Mouse (Mus musculus): ENCODE results near the gene Iqgap3.

The Iqgap3 gene

GRCm38 (mm10) chr3:88150999-88151364 is 69.2 kb downstream of the Iqgap3 start:
- no peak for DNase-seq

- no peak for DNase-seq
Observed at GRCm38 (mm10) chr3:88152056-88152455, 70.3 kb downstream of the Iqgap3 start.

DNA sequence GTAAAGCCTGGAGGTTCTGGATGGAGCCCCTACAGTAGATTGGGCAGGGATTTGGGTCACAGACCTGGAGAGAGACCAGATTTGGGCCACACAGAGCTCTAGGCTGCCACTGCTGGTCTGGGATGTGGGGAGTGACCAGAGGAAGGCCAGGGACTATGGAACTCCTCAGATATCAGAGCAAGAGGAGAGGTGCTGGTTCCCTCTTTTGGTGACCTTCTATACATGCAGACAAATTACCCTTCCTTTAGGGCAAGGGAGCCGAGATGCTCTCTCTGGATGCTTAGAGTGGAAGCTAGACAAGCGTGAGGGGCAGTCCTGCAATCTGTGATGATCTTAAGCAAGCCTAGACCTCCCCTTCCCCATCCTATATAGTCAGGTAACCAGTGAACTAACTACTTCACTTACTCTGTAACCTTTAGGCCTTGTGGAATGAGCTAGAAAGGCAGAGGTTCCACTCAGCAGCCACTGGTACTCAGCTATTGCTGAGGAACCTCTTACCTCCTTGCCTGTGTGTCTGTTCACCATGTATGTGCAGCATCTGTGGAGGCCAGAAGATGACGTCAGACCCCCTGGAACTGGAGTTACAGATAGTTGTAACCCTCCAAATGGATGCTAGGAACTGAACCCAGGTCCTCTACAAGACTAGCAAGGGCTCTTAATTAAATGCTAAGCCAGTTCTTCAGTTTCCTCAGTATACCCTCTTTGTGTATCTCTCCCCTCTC is 71.7 kb downstream of the Iqgap3 start:
- DNase-seq, result no peak

DNA sequence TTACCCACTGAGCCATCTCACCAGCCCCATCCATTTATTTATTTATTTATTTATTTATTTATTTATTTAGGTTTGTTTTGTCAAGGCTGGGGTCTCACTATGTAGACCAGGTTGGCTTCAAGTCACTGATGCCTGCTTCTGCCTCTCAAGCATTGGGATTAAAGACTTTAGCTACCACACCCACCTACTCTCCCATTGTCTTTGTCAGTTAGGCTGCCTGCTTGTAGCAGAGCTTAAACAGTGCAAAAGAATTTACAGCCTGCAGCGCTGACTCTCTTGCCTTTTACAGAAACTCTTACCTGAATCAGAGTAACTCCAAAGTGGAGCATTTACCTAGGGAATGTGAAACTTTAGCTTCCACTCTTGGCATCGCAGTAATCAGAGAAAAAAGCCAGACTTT is 72.5 kb downstream of the Iqgap3 start:
- no peak for DNase-seq

DNA sequence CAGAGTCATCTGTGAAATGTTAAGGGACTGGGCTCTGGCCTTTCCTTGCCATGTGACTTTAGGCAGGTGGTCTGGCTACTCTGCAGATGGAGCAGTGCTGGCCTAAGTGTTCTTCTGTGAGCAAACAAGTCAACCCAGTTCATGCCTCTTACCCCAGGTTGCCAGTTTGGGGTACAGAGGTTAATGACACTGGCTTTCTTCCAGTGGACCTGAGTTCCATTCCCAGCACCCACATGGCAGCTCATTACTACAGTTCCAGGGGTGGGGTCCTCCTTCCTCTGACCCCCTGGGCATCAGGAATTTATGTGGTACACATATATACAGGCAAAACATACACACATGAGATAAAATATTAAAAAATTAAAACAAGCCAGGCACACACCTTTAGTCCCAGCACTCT is 75.0 kb downstream of the Iqgap3 start:
- DNase-seq, result no peak

- peak; percentile 72 for DNase-seq
Observed at GRCm38 (mm10) chr3:88157771-88158597, 76.2 kb downstream of the Iqgap3 start.

DNA sequence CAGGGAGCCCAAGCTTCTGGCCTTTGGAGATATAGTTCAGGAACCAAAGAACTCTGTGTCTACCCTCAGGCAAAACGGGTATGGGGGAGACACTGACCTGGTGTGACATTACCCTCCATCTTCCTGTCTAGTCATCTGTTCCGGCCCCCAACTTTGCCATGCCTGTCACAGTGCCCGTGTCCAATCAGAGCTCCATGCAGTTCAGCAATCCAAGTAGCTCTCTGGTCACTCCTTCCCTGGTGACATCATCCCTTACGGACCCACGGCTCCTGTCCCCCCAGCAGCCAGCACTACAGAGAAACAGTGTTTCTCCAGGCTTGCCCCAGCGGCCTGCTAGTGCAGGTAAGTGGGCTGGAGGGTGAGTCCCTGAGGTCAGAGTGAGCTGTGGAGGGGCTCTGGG is 77.2 kb downstream of the Iqgap3 start:
- DNase-seq, result no peak

GRCm38 (mm10) chr3:88160856-88161255 is 79.1 kb downstream of the Iqgap3 start:
- no peak for DNase-seq

GRCm38 (mm10) chr3:88162259-88162658 is 80.5 kb downstream of the Iqgap3 start:
- no peak for DNase-seq

- DNase-seq, result no peak
Observed at GRCm38 (mm10) chr3:88162811-88163210, 81.0 kb downstream of the Iqgap3 start.

DNA sequence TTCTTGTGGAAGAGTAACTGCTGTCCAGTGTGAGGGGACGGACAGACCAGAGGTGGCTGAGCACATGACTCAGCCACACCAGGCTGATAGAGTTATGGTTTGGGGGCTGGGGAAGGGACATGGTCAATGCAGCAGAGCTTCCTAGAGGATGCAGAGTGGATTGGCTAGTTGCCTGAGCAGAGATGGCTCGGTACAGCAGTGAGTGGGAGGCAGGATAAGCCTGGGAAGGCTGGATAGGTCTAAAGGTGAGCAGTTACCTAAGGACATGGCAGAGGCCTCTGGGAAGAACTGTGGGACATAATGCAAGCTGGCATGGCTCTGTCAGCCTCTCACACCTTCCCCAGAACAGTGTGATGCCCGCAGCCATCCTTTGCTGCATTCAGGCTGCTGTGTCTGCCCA is 82.1 kb downstream of the Iqgap3 start:
- no peak for DNase-seq

- no peak for DNase-seq
Observed at GRCm38 (mm10) chr3:88164263-88164662, 82.5 kb downstream of the Iqgap3 start.

- no peak for DNase-seq
Observed at GRCm38 (mm10) chr3:88166056-88166455, 84.3 kb downstream of the Iqgap3 start.

DNA sequence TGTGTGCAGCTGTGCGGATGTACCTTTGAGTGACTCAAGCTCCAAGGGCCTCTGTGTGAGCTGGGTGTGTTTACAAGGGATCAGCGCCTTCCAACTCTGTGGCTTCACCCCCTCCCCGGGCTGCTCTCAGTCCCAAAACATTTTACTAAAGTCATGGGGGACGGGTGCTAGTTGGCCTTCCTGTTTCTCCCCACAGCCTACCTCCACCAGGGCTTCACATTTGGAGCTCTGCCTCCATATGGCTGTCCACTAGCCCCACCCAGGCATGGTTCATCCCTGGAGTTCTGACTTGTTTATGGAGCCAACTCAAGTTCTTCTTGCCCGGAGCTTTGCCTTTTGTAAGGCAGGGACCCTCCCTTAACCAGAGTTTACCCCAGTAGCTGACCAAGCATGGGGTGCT is 88.6 kb downstream of the Iqgap3 start:
- DNase-seq, result no peak
